Mouse (Mus musculus): ENCODE results near the gene Gm9972. TPM values are rescaled to one million over a fixed set of nuclear protein-coding genes. Genes with fewer than 3 reads are reported as not detected.

The Gm9972 gene
- polyA plus RNA-seq, 1 experiment from 2014 or later, result 0.52 TPM

- Histone ChIP-seq H3K4me1 (no peaks in the 10 kb centered on the region), H3K27ac (no peak overlapping the region), H3K4me3 (no peak overlapping the region), H3K4me2 (no peak overlapping the region), H3K9ac (no peak overlapping the region), H3K9me3 (no peaks in the 10 kb centered on the region), H3K36me3 (no peaks in the 10 kb centered on the region), H3K27me3 (no peaks in the 10 kb centered on the region)
- no peak for ATAC-seq (ENCODE audit: insufficient number of reproducible peaks, insufficient read depth, low FRiP score, low TSS enrichment, low read depth)
- 75% methylated on average over 8 of the region's 8 CpGs for WGBS
These were observed 50.9 kb downstream of the Gm9972 start for GRCm38 (mm10) chr11:43086309-43087050.

Other genes starting within 250 kb of the Gm9972 start
- gene Atp10b, start 114.1 kb downstream of the Gm9972 start, polyA plus RNA-seq (2015; fragmentation: Nextera tagmentation; extraction: Ambion mirVana), result 1.0 and 1.3 TPM in 2 replicates